Mouse (Mus musculus) kidney, postnatal 0 days (tissue): Measurements from ENCODE around the gene Srf. TPM values are rescaled to one million over a fixed set of nuclear protein-coding genes. Genes with fewer than 3 reads are reported as not detected.
A peak's percentile ranks its signal among the peaks of the same experiment; 100 is the strongest.

Source experiments
- ATAC-seq: fragments of 200-750 bp; cut with Nextera tagmentation; replicated peaks from 2 replicates; pipeline ENCODE4 v1.8.0; 2017; ENCODE audit warnings: low read depth, moderate number of reproducible peaks, moderate TSS enrichment, moderate library complexity; ENCODE audit not compliant: low FRiP score
- DNase-seq: peaks from one replicate; pipeline ENCODE4 v3.0.0-alpha.2; 2016; ENCODE audit warnings: low spot score
- H3K27ac ChIP-seq: fragments of 300-500 bp; sonication (generic); 2 replicates; pipeline ENCODE4 v1.5.1; 2014; ENCODE audit warnings: mild to moderate bottlenecking
- H3K27me3 ChIP-seq: fragments of 300-500 bp; sonication (generic); 2 replicates; pipeline ENCODE4 v1.6.1; 2014; ENCODE audit warnings: low read length, mixed read lengths; ENCODE audit not compliant: insufficient read depth
- H3K36me3 ChIP-seq: fragments of 300-500 bp; sonication (generic); 2 replicates; pipeline ENCODE4 v1.6.1; 2014; ENCODE audit warnings: low read length, mixed read lengths; ENCODE audit not compliant: insufficient read depth
- H3K4me1 ChIP-seq: fragments of 300-500 bp; sonication (generic); replicated peaks from 2 replicates; pipeline ENCODE4 v1.6.1; 2014; ENCODE audit warnings: antibody characterized with exemption, low read length, mixed read lengths; ENCODE audit not compliant: insufficient read depth
- H3K4me2 ChIP-seq: fragments of 300-500 bp; sonication (generic); 2 replicates; pipeline ENCODE4 v1.6.1; 2014; ENCODE audit warnings: mild to moderate bottlenecking, low read length, moderate library complexity, mixed read lengths
- H3K4me3 ChIP-seq: fragments of 300-500 bp; sonication (generic); replicated peaks from 2 replicates; pipeline ENCODE4 v1.5.1; 2014; ENCODE audit warnings: low read depth, low read length
- H3K9ac ChIP-seq: fragments of 300-500 bp; sonication (generic); 2 replicates; pipeline ENCODE4 v1.6.1; 2014; ENCODE audit warnings: low read depth, low read length
- H3K9me3 ChIP-seq: fragments of 300-500 bp; sonication (generic); replicated peaks from 2 replicates; pipeline ENCODE4 v1.6.1; 2016; ENCODE audit warnings: low read length, inconsistent platforms, mixed read lengths
- CTCF ChIP-seq: IDR thresholded peaks from 2 replicates; pipeline ENCODE4 v1.5.1; 2016; ENCODE audit warnings: antibody characterized with exemption, low read depth, mild to moderate bottlenecking, moderate library complexity
- WGBS: fragments of 180-500 bp; shearing (Covaris S2); extraction: QIAGEN DNeasy Blood & Tissue Kit; methylation state at CpG from one replicate; pipeline ENCODE4 v1.1.7; 2014; 5-methylcytosine and 5-hydroxymethylcytosine counted together
- microRNA-seq: library from miRNA; unstranded; fragments of <30 nt; microRNA quantifications from one replicate; pipeline ENCODE4, GENCODE M21; 2016
- polyA plus RNA-seq: library from polyadenylated mRNA; unstranded; fragments of >200 nt; fragmentation: Nextera tagmentation; extraction: Ambion mirVana; gene quantifications from 2 replicates; pipeline ENCODE4 v1.2.1, GENCODE M21; 2015

Gene Srf
- polyA plus RNA-seq, 1 experiment from 2014 or later: 6.0 TPM

DNA sequence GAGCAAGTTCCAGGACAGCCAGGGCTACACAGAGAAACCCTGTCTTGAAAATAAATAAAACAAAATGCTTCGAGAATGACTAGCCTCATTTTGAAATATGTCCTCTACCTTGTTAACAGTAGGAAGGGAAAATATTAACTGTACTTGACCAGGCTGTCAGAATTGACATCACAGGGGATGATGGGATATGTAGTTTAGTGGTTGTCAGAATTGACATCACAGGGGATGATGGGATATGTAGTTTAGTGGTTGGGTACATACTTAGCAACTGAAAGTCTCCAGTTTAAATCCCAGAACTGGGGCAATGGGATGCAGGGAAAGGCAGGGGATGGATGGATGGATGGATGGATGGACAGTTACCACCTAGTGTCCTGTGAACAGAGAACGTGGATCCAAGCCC, 42.6 kb downstream of the Srf start:
- Histone ChIP-seq H3K27me3 (no peaks in the 10 kb centered on the region), H3K36me3 (no peaks in the 10 kb centered on the region), H3K4me2 (no peak overlapping the region), H3K4me3 (no peak overlapping the region), H3K9ac (no peak overlapping the region), H3K9me3 (no peaks in the 10 kb centered on the region), H3K27ac (no peak overlapping the region), H3K4me1 (no peaks in the 10 kb centered on the region)
- no peak for TF ChIP-seq CTCF
- DNase-seq (peak; percentile 30), ATAC-seq (no peak)
- WGBS: 68% methylated on average over 2 of the region's 2 CpGs

DNA sequence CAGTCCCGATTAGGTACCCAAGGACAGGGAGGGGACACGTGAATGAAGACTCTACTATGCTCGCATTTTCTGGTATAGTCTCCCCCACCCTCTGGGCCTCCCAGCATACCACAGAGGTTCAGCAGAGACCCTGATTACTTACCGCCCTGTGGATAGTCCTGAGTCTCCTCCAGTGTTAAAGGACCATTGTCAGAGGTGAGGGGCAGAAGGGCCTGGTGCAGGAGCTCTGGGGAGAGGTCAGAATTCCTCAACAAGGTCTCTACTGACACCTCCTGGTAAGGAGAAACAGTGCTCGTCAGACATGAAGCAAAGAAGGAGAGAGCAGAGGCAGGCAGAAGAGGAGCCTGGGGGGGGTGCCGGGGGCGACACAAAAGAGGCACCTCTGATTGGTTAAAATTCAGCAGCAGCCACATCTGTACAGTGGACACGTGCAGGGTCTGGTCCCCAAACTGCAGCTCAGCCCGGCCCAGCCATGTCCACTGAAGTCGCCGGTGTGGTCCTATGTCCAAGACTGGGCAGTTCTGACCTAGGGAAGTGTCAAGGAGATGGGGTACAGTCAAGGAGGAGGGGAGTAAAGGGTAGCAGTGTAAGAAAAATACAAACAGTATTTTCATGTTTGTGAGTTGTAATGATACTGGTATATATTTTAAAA, 44.8 kb downstream of the Srf start:
- Histone ChIP-seq H3K4me1 (no peaks in the 10 kb centered on the region), H3K27me3 (no peaks in the 10 kb centered on the region), H3K4me3 (no peak overlapping the region), H3K4me2 (no peak overlapping the region), H3K9ac (no peak overlapping the region), H3K36me3 (no peaks in the 10 kb centered on the region), H3K27ac (no peak overlapping the region), H3K9me3 (no peaks in the 10 kb centered on the region)
- DNase-seq: peak; percentile 78
- ATAC-seq: peak; percentile 68
- TF ChIP-seq CTCF: peak; percentile 75
- 53% methylated on average over 11 of the region's 11 CpGs for WGBS

DNA sequence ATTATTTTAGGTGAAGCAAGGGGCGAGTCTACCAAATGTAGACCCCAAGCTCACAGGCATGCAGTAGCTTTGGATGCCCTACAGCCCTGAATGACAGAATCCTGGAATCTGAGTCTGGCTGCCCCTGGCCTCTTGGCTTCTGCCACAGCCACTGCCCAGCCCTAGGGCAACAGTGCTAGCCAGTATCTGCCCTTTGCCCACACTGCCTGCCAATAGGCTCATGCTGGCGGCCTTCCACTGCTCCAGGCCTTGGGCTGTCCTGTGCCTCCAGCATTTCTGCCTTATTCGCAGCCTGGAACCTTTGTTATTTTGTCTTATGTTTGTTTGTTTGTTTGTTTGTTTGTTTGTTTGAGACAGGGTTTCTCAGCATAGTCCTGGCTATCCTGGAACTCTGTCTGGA, 50.4 kb downstream of the Srf start:
- Histone ChIP-seq H3K4me2 (no peak overlapping the region), H3K9me3 (no peaks in the 10 kb centered on the region), H3K36me3 (no peaks in the 10 kb centered on the region), H3K9ac (no peak overlapping the region), H3K4me1 (no peaks in the 10 kb centered on the region), H3K27me3 (no peaks in the 10 kb centered on the region), H3K4me3 (no peak overlapping the region), H3K27ac (no peak overlapping the region)
- WGBS: 91% methylated on average over 3 of the region's 3 CpGs
- no peak for TF ChIP-seq CTCF
- ATAC-seq: no peak
- no peak for DNase-seq

DNA sequence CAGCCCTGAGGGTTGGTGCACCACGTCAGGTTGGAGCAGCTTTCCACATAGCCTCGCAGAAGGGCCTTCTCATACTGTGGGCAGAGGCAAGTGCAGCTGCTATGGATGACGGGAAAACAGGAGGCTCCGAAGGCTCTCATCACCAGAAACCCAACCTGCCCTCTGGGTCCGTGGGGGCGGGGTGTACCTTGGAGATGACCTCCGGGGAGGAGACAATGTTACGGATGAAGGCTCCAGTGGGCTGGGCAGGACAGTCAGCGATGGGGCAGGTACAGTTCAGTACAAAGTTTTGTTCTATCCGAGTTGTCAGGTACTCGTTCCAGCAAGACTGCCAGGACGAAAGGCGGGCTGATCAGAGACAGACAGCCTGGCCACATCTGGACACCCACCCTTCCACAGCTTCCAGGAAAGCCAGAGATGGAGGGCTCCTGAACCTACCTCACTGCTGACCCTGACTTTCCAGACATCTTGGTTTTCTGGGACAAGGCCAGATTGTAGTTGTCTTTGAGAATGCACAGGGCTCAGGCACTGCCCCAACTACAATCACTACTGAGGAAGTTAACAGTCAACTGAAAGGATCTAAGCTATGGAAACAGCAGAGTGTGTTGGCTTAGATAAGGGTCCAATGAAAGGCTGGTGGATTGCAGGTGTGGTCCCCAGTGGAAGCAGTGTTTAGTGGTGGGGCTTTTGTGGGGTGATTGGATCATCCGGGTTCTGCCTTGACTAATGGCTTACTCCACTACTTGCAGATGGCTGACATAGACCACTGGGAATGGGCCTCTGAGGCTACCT, 51.9 kb downstream of the Srf start:
- H3K9ac ChIP-seq: no peak overlapping the region
- DNase-seq (peak; percentile 57), ATAC-seq (peak; percentile 85)
- 49% methylated on average over 14 of the region's 14 CpGs for WGBS
- no peaks in the 10 kb centered on the region for H3K4me1 ChIP-seq
- TF ChIP-seq CTCF: no peak
- no peaks in the 10 kb centered on the region for H3K36me3 ChIP-seq
- no peaks in the 10 kb centered on the region for H3K9me3 ChIP-seq
- H3K27ac ChIP-seq: no peak overlapping the region
- no peak overlapping the region for H3K4me3 ChIP-seq
- no peak overlapping the region for H3K4me2 ChIP-seq
- H3K27me3 ChIP-seq: no peaks in the 10 kb centered on the region

DNA sequence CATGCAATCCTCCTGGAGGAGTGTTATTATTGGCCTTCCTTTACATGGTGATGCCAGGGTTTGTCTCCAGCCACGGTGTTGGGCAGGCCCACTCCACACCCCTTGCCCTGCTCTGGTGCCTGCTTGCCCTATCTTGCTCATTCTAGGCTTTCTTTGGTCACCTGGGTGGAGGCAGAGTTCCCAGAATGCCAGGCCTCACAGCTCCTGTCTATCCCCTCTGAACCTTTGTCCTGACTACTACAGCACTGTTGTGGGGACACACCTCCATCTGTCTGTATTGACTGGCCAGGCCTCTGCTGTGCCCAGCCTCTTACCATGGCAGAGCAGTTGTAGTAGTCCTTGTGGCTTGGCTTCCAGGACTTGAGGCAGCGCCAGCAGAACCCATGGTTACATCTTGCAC, 53.2 kb downstream of the Srf start:
- TF ChIP-seq CTCF: no peak
- no peak overlapping the region for H3K4me3 ChIP-seq
- WGBS: 74% methylated on average over 2 of the region's 2 CpGs
- no peaks in the 10 kb centered on the region for H3K36me3 ChIP-seq
- no peaks in the 10 kb centered on the region for H3K27me3 ChIP-seq
- H3K4me2 ChIP-seq: no peak overlapping the region
- no peaks in the 10 kb centered on the region for H3K4me1 ChIP-seq
- ATAC-seq (no peak), DNase-seq (no peak)
- H3K9me3 ChIP-seq: no peaks in the 10 kb centered on the region
- H3K9ac ChIP-seq: no peak overlapping the region
- no peak overlapping the region for H3K27ac ChIP-seq

Small RNA genes lying within 50 kb of the gene (microRNA-seq; reads per million reads assigned to microRNA genes)
- gene Mir6976: not detected

Other genes with a start within 250 kb of the Srf start
- 4.8 and 5.4 TPM in 2 replicates for gene Abcc10, start 227.8 kb downstream of the Srf start, polyA plus RNA-seq
- gene Zfp318, start 172.4 kb downstream of the Srf start, polyA plus RNA-seq: 6.3 and 7.6 TPM in 2 replicates
- 0.34 TPM in 2 replicates for gene Crip3, start 127.2 kb downstream of the Srf start, polyA plus RNA-seq
- 1.6 and 1.9 TPM in 2 replicates for gene Slc22a7, start 117.7 kb downstream of the Srf start, polyA plus RNA-seq
- 0.10 and 0.11 TPM in 2 replicates for gene Ttbk1, start 68.5 kb downstream of the Srf start, polyA plus RNA-seq
- gene Dnph1, start 59.5 kb downstream of the Srf start, polyA plus RNA-seq: 31.8 and 32.7 TPM in 2 replicates
- 6.0 and 6.5 TPM in 2 replicates for gene Cul9, start 9.8 kb downstream of the Srf start, polyA plus RNA-seq
- 94.0 and 103 TPM in 2 replicates for gene Ptk7, start 73.3 kb upstream of the Srf start, polyA plus RNA-seq
- gene Klc4, start 89.8 kb upstream of the Srf start, polyA plus RNA-seq: 47.6 and 50.4 TPM in 2 replicates
- 144 and 157 TPM in 2 replicates for gene Mrpl2, start 90.1 kb upstream of the Srf start, polyA plus RNA-seq
- 29.0 and 33.3 TPM in 2 replicates for gene Cul7, start 94.2 kb upstream of the Srf start, polyA plus RNA-seq
- 44.4 and 47.2 TPM in 2 replicates for gene Rrp36, start 118.2 kb upstream of the Srf start, polyA plus RNA-seq
- gene Mea1, start 122.6 kb upstream of the Srf start, polyA plus RNA-seq: 131 and 135 TPM in 2 replicates
- 104 and 114 TPM in 2 replicates for gene Klhdc3, start 124.7 kb upstream of the Srf start, polyA plus RNA-seq
- gene Ppp2r5d, start 148.9 kb upstream of the Srf start, polyA plus RNA-seq: 51.0 and 52.5 TPM in 2 replicates
- 20.5 and 25.6 TPM in 2 replicates for gene Pex6, start 155.3 kb upstream of the Srf start, polyA plus RNA-seq
- gene Gnmt, start 173.0 kb upstream of the Srf start, polyA plus RNA-seq: 9.0 and 10.6 TPM in 2 replicates
- 59.9 and 64.7 TPM in 2 replicates for gene Cnpy3, start 196.0 kb upstream of the Srf start, polyA plus RNA-seq
- 0.12 and 0.14 TPM in 2 replicates for gene Ptcra, start 207.5 kb upstream of the Srf start, polyA plus RNA-seq
- 143 and 151 TPM in 2 replicates for gene 2310039H08Rik, start 216.5 kb upstream of the Srf start, polyA plus RNA-seq
- 138 and 147 TPM in 2 replicates for gene Rpl7l1, start 226.5 kb upstream of the Srf start, polyA plus RNA-seq